Mouse (Mus musculus): ENCODE results near the gene Slc9a4. TPM values are rescaled to one million over a fixed set of nuclear protein-coding genes. Genes with fewer than 3 reads are reported as not detected.

Slc9a4 gene
- polyA plus RNA-seq (2012; rRNA removed), result 24.6 and 57.8 TPM in 2 replicates

DNA sequence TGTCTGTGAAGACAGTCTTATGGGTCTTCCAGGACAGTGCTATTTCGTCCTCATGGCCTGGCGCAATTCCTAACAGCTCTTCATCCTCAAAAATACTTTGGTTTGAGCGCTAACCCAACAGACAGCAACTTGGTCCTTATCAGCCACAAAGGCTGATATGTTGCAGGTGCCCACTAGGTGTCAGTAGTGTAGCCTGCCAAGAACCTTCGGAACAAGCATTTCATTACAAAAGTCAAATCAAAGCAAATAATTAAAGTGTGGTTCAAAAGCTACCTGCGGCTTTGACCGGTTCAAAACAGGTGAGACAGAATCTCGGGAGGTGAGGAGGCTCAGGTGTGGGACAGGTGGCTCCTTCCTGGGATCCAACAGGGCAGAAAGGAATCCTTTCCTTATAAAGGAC, at the start of gene Slc9a4:
TSS of gene Slc9a4 (plus strand) at position 298 of the 400 bp plus-strand sequence.

Other genes starting within 250 kb of the Slc9a4 start
- gene Il1rl1, start 150.5 kb upstream of the Slc9a4 start, polyA plus RNA-seq (2012; rRNA removed), result 0.95 and 1.0 TPM in 2 replicates
- 0.52 and 0.73 TPM in 2 replicates for gene Il18r1, start 114.5 kb upstream of the Slc9a4 start, polyA plus RNA-seq (2012; rRNA removed)
- gene Il18rap, start 64.7 kb upstream of the Slc9a4 start, polyA plus RNA-seq (2012; rRNA removed), result 0.01 TPM in 1 of 2 replicates, not detected in the other
- 35.3 and 56.0 TPM in 2 replicates for gene Slc9a2, start 100.5 kb downstream of the Slc9a4 start, polyA plus RNA-seq (2012; rRNA removed)
- gene Mfsd9, start 210.6 kb downstream of the Slc9a4 start, polyA plus RNA-seq (2012; rRNA removed), result 1.8 and 2.1 TPM in 2 replicates
- gene Tmem182, start 225.5 kb downstream of the Slc9a4 start, polyA plus RNA-seq (2012; rRNA removed), result 0.32 and 0.64 TPM in 2 replicates

All from stomach, adult 2 months (tissue).